Mouse (Mus musculus) lung, postnatal 36 days (tissue): ENCODE results near the gene Tescl.

ENCODE experiments used
- DNase-seq: peaks from one replicate; pipeline ENCODE4 v3.0.0; 2022; ENCODE audit warnings: mixed read lengths

The Tescl gene

DNA sequence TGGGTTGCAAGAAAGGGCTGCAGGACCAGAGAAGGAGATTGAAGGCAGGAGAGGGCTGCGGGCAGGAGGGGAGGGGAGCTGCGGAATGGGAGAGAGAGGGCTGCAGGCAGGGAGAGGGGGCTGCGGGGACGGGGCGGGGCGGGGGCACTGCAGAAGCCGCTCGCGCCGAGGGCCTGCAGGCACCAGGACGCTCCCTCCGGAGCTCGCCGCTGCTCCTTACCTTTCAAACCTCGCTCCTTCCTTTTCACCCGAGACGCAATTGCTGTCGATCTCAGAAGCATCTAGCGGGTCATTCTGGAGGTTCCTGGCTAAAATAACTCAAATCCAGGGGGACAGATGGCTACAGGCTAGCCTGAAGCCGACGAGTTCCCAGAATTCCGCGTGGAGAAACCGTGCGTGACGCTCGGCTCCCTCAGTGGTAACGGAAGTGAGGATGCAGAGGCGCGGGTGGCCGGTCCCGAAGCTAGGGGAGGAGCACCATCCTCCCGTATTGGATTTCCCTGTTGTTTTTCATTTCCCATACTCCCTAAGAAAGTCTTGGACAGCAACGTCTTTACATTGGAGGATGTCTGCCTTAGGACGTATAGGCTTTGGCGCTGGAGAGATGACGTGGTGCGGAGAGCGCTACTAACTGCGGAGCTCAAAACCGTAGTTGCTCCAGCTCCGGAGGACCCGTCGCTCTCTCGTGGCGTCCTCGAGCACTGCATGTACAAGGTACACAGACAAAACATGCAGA lies 34.6 kb downstream of the Tescl start:
- peak; percentile 78 for DNase-seq

DNA sequence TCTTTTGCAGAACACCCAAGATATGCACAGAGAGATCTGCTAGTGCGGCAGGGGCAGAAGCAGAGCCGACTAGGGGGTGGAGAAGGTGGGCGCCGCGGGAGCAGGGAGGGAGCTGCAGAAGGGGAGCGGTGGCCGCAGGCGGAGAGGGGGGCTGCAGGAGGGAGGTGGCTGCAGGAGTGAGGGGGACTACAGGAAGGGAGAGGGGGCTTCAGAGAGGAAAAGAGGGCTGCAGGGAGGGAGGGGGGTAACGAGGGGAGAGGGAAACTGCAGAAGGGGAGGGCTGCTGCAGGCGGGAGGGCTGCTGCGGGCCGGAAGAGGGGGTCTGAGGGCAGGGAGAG lies 35.1 kb downstream of the Tescl start:
- no peak for DNase-seq

DNA sequence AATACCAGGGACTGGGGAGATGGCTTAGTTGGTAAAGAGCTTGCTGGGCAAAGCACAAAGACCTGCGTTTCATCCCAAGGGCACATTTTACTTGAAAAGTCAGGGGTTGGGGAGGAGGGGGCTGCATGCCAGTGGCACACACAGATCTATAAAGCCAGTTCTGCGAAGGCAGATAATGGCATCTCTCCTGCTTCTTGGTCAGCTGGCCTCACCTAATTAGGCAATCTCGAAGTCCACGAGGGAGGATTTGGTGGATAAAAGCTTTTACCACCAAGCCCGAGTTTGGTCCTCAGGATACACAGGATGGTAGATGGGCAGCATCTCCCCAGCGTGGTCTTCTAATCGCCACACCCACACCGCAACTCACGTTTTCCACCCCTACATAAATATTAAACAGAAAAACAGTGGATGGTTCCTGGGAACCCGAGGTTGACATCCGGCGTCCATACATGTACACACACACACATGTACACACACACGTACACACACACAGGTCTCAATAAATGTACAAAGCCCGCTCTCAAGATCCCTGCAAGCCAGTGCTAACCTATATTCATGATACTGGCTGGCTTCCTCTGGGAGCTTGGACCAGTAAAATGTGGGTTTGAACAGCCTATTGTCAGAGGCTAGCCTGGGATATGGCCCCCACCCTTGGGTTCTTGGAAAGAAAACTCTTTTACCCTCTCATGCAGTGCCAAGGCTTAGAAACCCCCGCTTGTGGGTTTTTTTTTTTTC lies 36.2 kb downstream of the Tescl start:
- DNase-seq: no peak

DNA sequence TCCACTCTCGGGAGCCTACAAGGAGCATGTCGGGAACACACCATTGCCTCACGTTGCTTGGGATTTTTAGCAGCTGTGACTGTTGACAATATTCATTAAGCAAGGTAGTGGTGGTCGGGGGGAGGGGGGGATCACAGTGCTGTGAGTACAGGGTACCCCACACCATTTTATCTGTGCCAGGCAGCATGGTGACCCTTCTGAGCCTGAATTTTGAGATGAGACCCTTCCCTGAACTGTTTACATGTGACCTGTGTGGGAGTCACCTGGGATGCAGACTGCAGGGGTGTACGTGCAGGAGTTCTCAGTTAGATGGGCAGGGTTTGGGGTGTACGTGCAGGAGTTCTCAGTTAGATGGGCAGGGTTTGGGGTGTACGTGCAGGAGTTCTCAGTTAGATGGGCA lies 37.4 kb downstream of the Tescl start:
- no peak for DNase-seq

DNA sequence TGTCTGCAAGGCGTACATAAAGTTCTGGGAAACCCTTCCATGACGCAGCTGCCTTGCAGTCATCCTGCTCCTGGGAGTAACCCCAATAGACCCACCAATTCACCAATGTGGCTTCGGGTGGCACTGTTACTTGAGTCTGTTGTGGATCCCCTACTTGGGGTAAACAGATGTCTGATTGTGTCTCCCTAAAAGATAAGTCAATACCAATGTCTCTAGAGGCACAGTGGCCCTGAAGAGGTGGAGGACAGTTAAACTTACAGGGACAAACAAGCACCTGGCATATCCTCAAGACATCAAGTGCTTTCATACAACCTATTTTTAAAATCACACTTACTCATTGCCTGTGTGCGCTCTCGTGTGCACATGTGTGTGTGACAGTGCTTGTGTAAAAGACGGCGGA lies 38.4 kb downstream of the Tescl start:
- no peak for DNase-seq

DNA sequence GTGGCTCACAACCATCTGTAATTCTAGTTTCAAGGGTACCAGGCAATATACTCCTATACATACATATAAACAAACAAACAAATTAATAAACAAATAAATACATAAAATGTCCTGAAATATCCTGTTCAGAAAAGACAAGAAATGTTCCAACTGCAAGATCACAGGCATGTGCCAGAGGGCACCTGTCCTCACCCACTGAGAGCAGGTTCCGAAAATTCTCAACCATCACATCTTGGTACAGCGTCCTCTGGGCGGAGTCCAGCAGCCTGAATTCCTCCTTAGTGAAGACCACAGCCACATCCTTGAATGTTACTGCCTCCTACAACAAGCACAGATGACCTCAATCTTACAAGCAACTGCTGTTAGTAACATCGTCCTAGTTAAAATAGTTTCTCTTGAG lies 39.0 kb downstream of the Tescl start:
- no peak for DNase-seq

DNA sequence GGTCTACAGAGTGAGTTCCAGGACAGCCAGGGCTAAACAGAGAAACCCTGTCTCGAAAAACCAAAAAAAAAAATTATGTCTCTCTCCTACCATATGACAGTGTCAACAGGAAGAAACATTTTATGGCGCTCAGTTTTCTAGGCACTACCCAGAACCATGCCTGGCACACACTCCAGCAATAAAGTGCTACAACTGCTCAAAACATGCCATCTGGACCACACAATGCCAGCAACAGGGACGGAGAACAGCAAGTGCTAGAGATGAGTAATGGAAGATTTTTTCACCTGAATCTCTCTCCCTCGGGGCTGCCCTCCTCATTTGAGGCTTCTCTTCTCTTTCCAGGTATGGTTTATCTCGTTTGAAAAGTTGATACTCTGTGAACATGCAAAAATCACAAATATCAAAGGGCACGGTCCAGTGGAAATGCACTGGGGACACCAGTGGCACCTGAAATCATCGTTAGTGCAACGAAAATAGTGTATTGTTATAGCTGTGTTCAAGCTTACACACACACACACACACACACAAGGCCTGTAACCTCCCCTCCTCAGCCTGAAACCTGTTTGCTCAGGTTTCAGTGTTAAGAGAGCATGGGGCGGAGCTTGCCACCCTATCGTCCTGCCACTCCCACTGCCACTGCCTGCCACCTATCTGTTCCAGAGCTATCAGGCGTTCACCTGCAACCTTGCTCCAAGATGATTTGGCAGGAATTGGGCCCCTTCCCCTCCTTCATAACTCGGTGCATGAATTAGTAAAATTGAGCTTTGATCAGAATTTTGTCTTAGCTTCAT lies 40.5 kb downstream of the Tescl start:
- no peak for DNase-seq

DNA sequence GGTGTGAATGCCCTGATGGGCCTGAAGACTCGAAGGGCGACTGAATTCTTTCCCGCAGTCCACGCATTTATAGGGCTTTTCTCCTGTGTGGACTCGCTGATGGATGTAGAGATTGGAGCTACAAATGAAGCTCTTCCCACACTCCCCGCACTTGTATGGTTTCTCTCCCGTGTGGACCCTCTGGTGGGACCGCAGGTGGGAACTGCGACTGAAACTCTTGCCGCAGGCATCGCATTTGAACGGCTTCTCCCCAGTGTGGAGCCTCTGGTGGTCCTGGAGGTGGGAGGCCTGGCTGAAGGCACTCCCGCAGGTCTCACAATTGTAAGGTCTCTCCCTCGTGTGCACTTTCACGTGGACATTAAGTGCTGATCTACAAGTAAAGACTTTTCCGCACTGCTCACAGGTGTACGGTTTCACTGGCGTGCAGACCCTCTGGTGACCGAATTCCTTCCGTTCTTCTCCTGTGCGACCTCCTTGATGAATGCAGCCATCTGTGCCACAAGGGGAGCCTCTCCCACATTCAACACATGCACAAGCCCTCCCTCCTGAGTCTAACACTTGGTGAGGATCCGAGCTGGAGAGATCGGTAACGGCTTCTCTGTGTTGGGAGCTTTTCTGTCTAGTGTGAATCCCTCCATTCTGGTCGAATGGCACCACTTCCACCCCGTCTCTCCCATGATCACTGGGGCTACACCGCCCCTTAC lies 42.2 kb downstream of the Tescl start:
- no peak for DNase-seq

DNA sequence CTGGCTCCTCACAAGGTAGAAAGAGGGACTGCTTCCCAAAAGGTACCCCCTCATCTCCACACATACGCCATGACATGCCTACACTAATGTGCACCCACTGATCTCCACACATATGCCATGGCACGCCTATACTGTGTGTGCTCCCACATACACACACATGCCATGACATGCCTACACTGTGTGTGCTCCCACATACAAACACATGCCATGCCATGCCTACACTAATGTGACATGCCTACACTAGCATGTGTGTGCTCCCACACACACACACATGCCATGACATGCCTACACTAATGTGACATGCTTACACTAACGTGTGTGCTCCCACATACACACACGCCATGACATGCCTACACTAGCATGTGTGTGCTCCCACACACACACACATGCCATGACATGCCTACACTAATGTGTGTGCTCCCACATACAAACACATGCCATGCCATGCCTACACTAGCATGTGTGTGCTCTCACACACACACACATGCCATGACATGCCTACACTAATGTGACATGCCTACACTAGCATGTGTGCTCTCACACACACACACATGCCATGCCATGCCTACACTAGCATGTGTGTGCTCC lies 43.5 kb downstream of the Tescl start:
- no peak for DNase-seq

DNA sequence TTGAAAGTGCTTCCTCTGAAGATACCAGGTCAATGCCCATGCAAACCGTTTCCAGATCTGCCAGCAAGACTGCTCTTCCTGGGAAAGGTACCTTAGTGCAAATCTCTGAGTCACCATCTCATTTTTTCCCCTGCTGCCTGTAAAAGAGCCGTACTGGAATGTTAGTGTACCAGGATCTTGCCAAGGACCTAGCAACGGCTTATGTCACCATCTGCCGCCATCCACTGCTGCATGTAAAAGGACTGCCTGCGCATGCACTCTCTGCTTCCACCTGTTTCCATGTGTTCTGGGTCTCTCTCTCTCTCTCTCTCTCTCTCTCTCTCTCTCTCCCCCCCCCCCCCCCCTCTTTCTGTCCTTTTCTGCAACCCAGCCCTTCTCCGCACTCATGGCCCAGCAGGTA lies 45.2 kb downstream of the Tescl start:
- no peak for DNase-seq

DNA sequence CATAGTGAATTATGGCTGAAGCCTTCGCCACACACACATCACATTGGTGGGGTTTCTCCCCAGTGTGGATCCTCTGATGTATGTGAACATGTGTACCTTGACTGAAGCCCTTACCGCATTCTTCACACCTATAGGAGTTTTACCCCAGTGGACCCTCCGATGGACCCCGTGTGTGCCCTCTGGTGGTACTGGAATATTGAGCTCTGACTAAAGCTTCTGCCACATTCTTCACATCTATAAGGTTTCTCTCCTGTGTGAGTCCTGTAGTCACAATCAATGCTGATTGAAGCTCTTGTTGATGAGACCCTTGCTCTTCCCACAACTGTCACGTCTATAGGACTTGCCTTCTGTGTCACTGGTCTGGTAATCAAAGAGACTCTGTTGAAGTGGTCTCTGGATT lies 46.1 kb downstream of the Tescl start:
- DNase-seq: no peak

DNA sequence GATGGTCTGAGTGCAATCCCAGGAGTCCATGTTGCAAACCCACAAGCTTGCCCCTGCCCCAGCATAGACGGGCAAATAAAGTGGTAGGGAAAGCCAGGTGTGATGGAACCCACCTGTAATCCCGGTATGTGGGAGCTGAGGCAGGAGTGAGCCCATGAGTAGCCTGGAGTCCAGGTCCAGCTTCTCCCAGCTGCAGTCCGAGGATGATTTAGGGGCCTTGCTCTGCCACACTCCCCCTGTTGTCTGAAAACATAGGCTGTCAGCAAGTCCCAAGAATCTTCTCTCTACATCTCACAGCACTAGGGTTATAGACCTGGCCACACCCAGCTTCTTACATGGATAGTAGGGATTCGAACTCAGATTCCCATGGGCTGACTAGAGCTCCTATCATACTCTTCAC lies 46.8 kb downstream of the Tescl start:
- no peak for DNase-seq

DNA sequence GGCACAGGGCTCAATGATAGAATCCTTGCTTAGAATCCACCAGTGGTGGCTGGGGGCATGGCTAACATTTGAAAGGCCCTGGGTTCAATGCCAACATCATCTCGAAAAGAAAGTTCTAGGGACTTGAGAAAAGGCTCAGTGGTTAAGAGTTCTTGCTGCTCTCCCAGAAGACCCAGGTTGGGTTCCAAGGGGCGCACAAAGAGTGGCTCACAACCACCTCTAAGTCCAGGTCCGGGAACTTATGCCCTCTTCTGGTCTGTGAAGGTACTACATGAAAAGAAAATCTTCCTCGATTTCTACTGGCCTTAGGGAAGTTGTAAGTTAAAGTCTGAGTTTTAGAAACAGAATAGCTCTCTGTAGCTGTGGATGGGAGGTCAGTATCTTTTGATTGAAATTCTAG lies 47.6 kb downstream of the Tescl start:
- no peak for DNase-seq
